Mouse (Mus musculus): ENCODE results near the gene Fam206a.

DNA sequence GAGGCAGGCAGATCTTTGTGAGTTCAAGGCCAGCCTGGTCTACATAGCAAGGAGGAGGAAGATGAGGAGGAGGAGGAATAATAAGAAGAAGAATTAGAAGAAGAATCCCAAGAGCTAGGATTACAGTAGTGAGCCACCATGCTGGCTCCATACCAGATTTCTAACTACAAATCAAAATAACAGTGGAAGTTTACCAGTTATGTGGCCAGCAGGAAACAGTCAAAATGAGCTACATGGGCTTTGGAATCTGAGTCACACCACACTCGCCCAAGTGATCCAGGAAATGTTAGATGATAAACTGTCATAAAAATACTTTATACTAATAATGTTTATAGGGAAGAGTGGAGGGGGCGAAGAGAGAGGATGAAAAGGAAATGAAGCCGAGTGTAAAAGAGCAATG lies 38.2 kb downstream of the Fam206a start:
- TF ChIP-seq USF1 (IDR thresholded peaks at IDR 0.05; ENCODE audit: low read depth): no peak
- no peak for TF ChIP-seq CTCF (IDR thresholded peaks at IDR 0.05; ENCODE audit: control insufficient read depth, insufficient read depth, insufficient read length)
- no peak for TF ChIP-seq MAX (IDR thresholded peaks at IDR 0.05)
